In genomic region chr1:59912413-59913157, GRCm38 (mm10) we compare ENCODE assay signal across 8 mouse cellular contexts. TPM values are rescaled to one million over a fixed set of nuclear protein-coding genes. Genes with fewer than 3 reads are reported as not detected.
DNase-seq lines count a peak whose midpoint lies in the region; ATAC-seq and TF ChIP-seq lines count a peak whose summit lies in the region.

TSS of gene Fam117b (plus strand) at chr1:59913006.

- H3K9ac ChIP-seq in heart, embryonic 12.5 days: peak within 1 kb of the TSS; percentile 96
- peak within 1 kb of the TSS; percentile 99 for H3K9ac ChIP-seq in kidney, postnatal 0 days (ENCODE audit: low read depth, low read length)
- peak within 1 kb of the TSS; percentile 96 for H3K9ac ChIP-seq in liver, embryonic 11.5 days (ENCODE audit: low read depth, low read length)
- peak within 1 kb of the TSS; percentile 90 for H3K9ac ChIP-seq in stomach, embryonic 14.5 days (replicated peaks; ENCODE audit: low read depth, low read length)

- peak; percentile 99 for ATAC-seq in erythroid progenitor cell, adult 5-6 weeks (replicated peaks; ENCODE audit: low FRiP score, poor library complexity, severe bottlenecking)
- ATAC-seq in heart, embryonic 12.5 days (ENCODE audit: insufficient number of reproducible peaks, low FRiP score): peak; percentile 98
- ATAC-seq in kidney, postnatal 0 days (replicated peaks; ENCODE audit: low FRiP score, low read depth): peak; percentile 97
- ATAC-seq in liver, embryonic 11.5 days (replicated peaks; ENCODE audit: low FRiP score): peak; percentile 96
- peak; percentile 96 for ATAC-seq in stomach, embryonic 14.5 days (ENCODE audit: insufficient number of reproducible peaks, insufficient read depth, low FRiP score, low read depth)

- H3K27me3 ChIP-seq in heart, embryonic 12.5 days (replicated peaks): no peaks in the 10 kb centered on the region
- H3K27me3 ChIP-seq in kidney, postnatal 0 days (ENCODE audit: insufficient read depth, low read length): no peaks in the 10 kb centered on the region
- H3K27me3 ChIP-seq in liver, embryonic 11.5 days (replicated peaks; ENCODE audit: control insufficient read depth, insufficient read depth, low read length): no peaks in the 10 kb centered on the region
- H3K27me3 ChIP-seq in stomach, embryonic 14.5 days (ENCODE audit: control insufficient read depth, insufficient read depth, low read length): no peaks in the 10 kb centered on the region

- DNase-seq in CD4-positive helper T cell, adult 2 months (ENCODE audit: low read depth, low spot score): peak; percentile 99
- DNase-seq in brain, embryonic 18.5 days (ENCODE audit: low read depth, low spot score): peak; percentile 95
- DNase-seq in kidney, postnatal 0 days (ENCODE audit: low spot score): peak; percentile 98
- peak; percentile 97 for DNase-seq in liver, embryonic 11.5 days (ENCODE audit: low spot score)
- peak; percentile 99 for DNase-seq in naive thymus-derived CD4-positive, alpha-beta T cell, adult 2 months (ENCODE audit: low read depth)

- peaks cover 23% of the 10 kb centered on the region for H3K4me1 ChIP-seq in heart, embryonic 12.5 days (replicated peaks)
- peaks cover 19% of the 10 kb centered on the region; the same call in 1 of the 2 replicates for H3K4me1 ChIP-seq in kidney, postnatal 0 days (replicated peaks; ENCODE audit: insufficient read depth, low read length)
- H3K4me1 ChIP-seq in liver, embryonic 11.5 days (replicated peaks; ENCODE audit: control insufficient read depth, insufficient read depth, low read length): peaks cover 23% of the 10 kb centered on the region
- H3K4me1 ChIP-seq in stomach, embryonic 14.5 days (ENCODE audit: control insufficient read depth, insufficient read depth, low read length): peaks cover 14% of the 10 kb centered on the region; the same call in 1 of the 2 replicates

- H3K9me3 ChIP-seq in heart, embryonic 12.5 days (replicated peaks): no peaks in the 10 kb centered on the region
- no peaks in the 10 kb centered on the region for H3K9me3 ChIP-seq in kidney, postnatal 0 days (replicated peaks; ENCODE audit: low read length)
- H3K9me3 ChIP-seq in liver, embryonic 11.5 days (ENCODE audit: control insufficient read depth, low read length): no peaks in the 10 kb centered on the region
- H3K9me3 ChIP-seq in stomach, embryonic 14.5 days (ENCODE audit: control insufficient read depth, low read depth, low read length): no peaks in the 10 kb centered on the region

- H3K4me2 ChIP-seq in heart, embryonic 12.5 days: peak within 1 kb of the TSS; percentile 70
- H3K4me2 ChIP-seq in kidney, postnatal 0 days (ENCODE audit: low read length): peak within 1 kb of the TSS; percentile 76
- H3K4me2 ChIP-seq in liver, embryonic 11.5 days: peak within 1 kb of the TSS; percentile 79
- peak within 1 kb of the TSS; percentile 72 for H3K4me2 ChIP-seq in stomach, embryonic 14.5 days (replicated peaks; ENCODE audit: low read depth, low read length)

- 0 out of 2 replicates have a peak, but pooled peaks have one; percentile 26 for TF ChIP-seq CTCF in kidney, postnatal 0 days (IDR thresholded peaks at IDR 0.05; ENCODE audit: low read depth)

- peak within 1 kb of the TSS; percentile 84 for H3K4me3 ChIP-seq in heart, embryonic 12.5 days
- peak within 1 kb of the TSS; percentile 100 for H3K4me3 ChIP-seq in kidney, postnatal 0 days (replicated peaks; ENCODE audit: low read depth, low read length)
- H3K4me3 ChIP-seq in liver, embryonic 11.5 days (ENCODE audit: low read depth, low read length): peak within 1 kb of the TSS; percentile 99
- peak within 1 kb of the TSS; percentile 99 for H3K4me3 ChIP-seq in stomach, embryonic 14.5 days (ENCODE audit: low read depth, low read length)

- H3K27ac ChIP-seq in heart, embryonic 12.5 days (ENCODE audit: poor library complexity, severe bottlenecking): peak within 1 kb of the TSS; percentile 94
- H3K27ac ChIP-seq in kidney, postnatal 0 days: peak within 1 kb of the TSS; percentile 98
- H3K27ac ChIP-seq in liver, embryonic 11.5 days (ENCODE audit: low read depth, low read length): peak within 1 kb of the TSS; percentile 94
- peak within 1 kb of the TSS; percentile 89 for H3K27ac ChIP-seq in stomach, embryonic 14.5 days (ENCODE audit: low read length)

- under 1% methylated on average over 67 of the region's 72 CpGs for WGBS in heart, embryonic 12.5 days
- WGBS in kidney, postnatal 0 days: under 1% methylated on average over 72 of the region's 72 CpGs
- WGBS in liver, embryonic 11.5 days: under 1% methylated on average over 72 of the region's 72 CpGs
- WGBS in stomach, embryonic 14.5 days: under 1% methylated on average over 71 of the region's 72 CpGs

- H3K36me3 ChIP-seq in heart, embryonic 12.5 days: no peaks in the 10 kb centered on the region
- no peaks in the 10 kb centered on the region for H3K36me3 ChIP-seq in kidney, postnatal 0 days (ENCODE audit: insufficient read depth, low read length)
- no peaks in the 10 kb centered on the region for H3K36me3 ChIP-seq in liver, embryonic 11.5 days (ENCODE audit: control insufficient read depth, insufficient read depth, low read length)
- no peaks in the 10 kb centered on the region for H3K36me3 ChIP-seq in stomach, embryonic 14.5 days (ENCODE audit: control insufficient read depth, insufficient read depth, low read length)

RNA-seq across cellular contexts. Expression of gene Fam117b, which starts in this region (rescaled TPM):
- 5.9 and 6.8 TPM in 2 replicates for total RNA-seq in erythroid progenitor cell, adult 5-6 weeks (2015; ENCODE audit: low replicate concordance)
- total RNA-seq in erythroid progenitor cell, adult 5-6 weeks (2017; ENCODE audit: low replicate concordance): 3.4 and 5.9 TPM in 2 replicates
- polyA plus RNA-seq in heart, embryonic 12.5 days (2016; fragmentation: Nextera tagmentation; extraction: Ambion mirVana): 6.6 and 7.8 TPM in 2 replicates
- polyA plus RNA-seq in kidney, postnatal 0 days (2015; fragmentation: Nextera tagmentation; extraction: Ambion mirVana): 10.7 and 10.9 TPM in 2 replicates
- 10.3 and 10.6 TPM in 2 replicates for polyA plus RNA-seq in liver, embryonic 11.5 days (2014; fragmentation: Nextera tagmentation; extraction: Ambion mirVana)
- 11.4 and 11.9 TPM in 2 replicates for polyA plus RNA-seq in stomach, embryonic 14.5 days (2014; fragmentation: Nextera tagmentation; extraction: Ambion mirVana)

Comparison
In these comparisons a context has a peak if more than half of its experiments do, and no peak if none do; other contexts are left out.
1. Peak in every context shown above with its lines: DNase-seq, ATAC-seq, H3K4me3 ChIP-seq and H3K27ac ChIP-seq.